Mouse (Mus musculus): ENCODE measurements at regions not wholly inside any gene's neighbourhood (a gene's known extent, or its start where the extent isn't known, plus 50 kb on each side); places are given as distances from the start of the nearest gene placed in this dataset.

DNA sequence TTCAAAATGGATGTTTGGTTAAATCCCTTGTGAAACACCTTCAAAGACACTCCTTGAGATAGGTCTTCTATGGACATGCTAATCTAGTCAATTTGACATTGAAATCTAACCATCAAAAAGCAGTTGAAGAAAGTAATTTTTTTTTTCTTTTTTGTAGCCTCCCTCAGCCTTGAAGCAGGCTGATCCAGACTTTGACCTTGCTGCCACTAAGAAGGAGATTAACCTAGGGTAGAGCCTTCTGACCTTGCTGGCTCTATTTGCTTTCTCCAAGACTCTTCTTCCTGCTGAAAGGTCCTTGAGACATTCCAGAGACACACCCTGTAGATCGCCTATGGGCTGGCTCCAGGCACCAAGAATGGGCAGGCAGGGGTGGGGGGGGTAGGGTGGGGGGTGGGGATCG lies 1027.5 kb downstream of the Pcdh9 start:
- TF ChIP-seq CTCF (conservative IDR thresholded peaks at IDR 0.05 in 1 of 2, IDR thresholded peaks at IDR 0.05 in 1 of 2; ENCODE audit: low read depth in 2 of 2, low read length in 2 of 2) (no peak), SIN3A (IDR thresholded peaks at IDR 0.05; ENCODE audit: low read length) (no peak), CHD1 (IDR thresholded peaks at IDR 0.05; ENCODE audit: low read depth, low read length) (no peak), NELFE (IDR thresholded peaks at IDR 0.05; ENCODE audit: low read depth, low read length) (no peak), CHD2 (IDR thresholded peaks at IDR 0.05; ENCODE audit: low read length) (no peak), POLR2A (IDR thresholded peaks at IDR 0.05; ENCODE audit: low read depth, low read length) (no peak), JUND (conservative IDR thresholded peaks at IDR 0.05; ENCODE audit: low read depth, low read length) (no peak), PAX5 (IDR thresholded peaks at IDR 0.05; ENCODE audit: low read length) (no peak), GABPA (IDR thresholded peaks at IDR 0.05; ENCODE audit: insufficient replicate concordance, low read depth, low read length) (no peak), ETS1 (conservative IDR thresholded peaks at IDR 0.05; ENCODE audit: low read depth, low read length) (no peak), USF1 (IDR thresholded peaks at IDR 0.05; ENCODE audit: low read depth, low read length) (no peak), RCOR1 (conservative IDR thresholded peaks at IDR 0.05; ENCODE audit: low read depth, low read length) (no peak)
